Mouse (Mus musculus) embryonic facial prominence, embryonic 13.5 days (tissue): ENCODE data around the gene Man1a2. TPM values are rescaled to one million over a fixed set of nuclear protein-coding genes. Genes with fewer than 3 reads are reported as not detected.

Experiments used
- ATAC-seq: fragments of 200-750 bp; cut with Nextera tagmentation; 2 replicates; pipeline ENCODE4 v1.8.0; 2017; ENCODE audit warnings: low read depth; ENCODE audit not compliant: insufficient number of reproducible peaks, insufficient read depth, low FRiP score, low TSS enrichment
- H3K27ac ChIP-seq: fragments of 300-500 bp; sonication (generic); 2 replicates; pipeline ENCODE4 v1.5.1; 2015; ENCODE audit warnings: moderate library complexity, mild to moderate bottlenecking, inconsistent platforms
- H3K27me3 ChIP-seq: fragments of 300-500 bp; sonication (generic); 2 replicates; pipeline ENCODE4 v1.6.1; 2015; ENCODE audit warnings: mild to moderate bottlenecking, inconsistent platforms
- H3K36me3 ChIP-seq: fragments of 300-500 bp; sonication (generic); 2 replicates; pipeline ENCODE4 v1.6.1; 2015; ENCODE audit warnings: mild to moderate bottlenecking, inconsistent platforms
- H3K4me1 ChIP-seq: fragments of 300-500 bp; sonication (generic); 2 replicates; pipeline ENCODE4 v1.6.1; 2015; ENCODE audit warnings: inconsistent platforms
- H3K4me2 ChIP-seq: fragments of 300-500 bp; sonication (generic); 2 replicates; pipeline ENCODE4 v1.6.1; 2015; ENCODE audit warnings: moderate library complexity, mild to moderate bottlenecking, inconsistent platforms
- H3K4me3 ChIP-seq: fragments of 300-500 bp; sonication (generic); 2 replicates; pipeline ENCODE4 v1.5.1; 2015; ENCODE audit warnings: mild to moderate bottlenecking, inconsistent platforms
- H3K9ac ChIP-seq: fragments of 300-500 bp; sonication (generic); 2 replicates; pipeline ENCODE4 v1.6.1; 2015; ENCODE audit warnings: mild to moderate bottlenecking, inconsistent platforms
- H3K9me3 ChIP-seq: fragments of 300-500 bp; sonication (generic); 2 replicates; pipeline ENCODE4 v1.6.1; 2016; ENCODE audit warnings: inconsistent platforms
- WGBS: fragments of 180-500 bp; shearing (Covaris S2); methylation state at CpG from one replicate; pipeline ENCODE4 v1.1.7; 2015; ENCODE audit warnings: mixed read lengths; 5-methylcytosine and 5-hydroxymethylcytosine counted together
- polyA plus RNA-seq: library from polyadenylated mRNA; unstranded; fragments of >200 nt; fragmentation: Nextera tagmentation; extraction: Ambion mirVana; gene quantifications from 2 replicates; pipeline ENCODE4 v1.2.1, GENCODE M21; 2015

Gene Man1a2
- polyA plus RNA-seq, 1 experiment from 2014 or later, result 64.1 TPM

GRCm38 (mm10) chr3:100682281-100682680 is 3.0 kb downstream of the Man1a2 start:
- no peak for ATAC-seq
- Histone ChIP-seq H3K36me3 (no peaks in the 10 kb centered on the region), H3K4me3 (peak overlapping the region; percentile 84), H3K4me1 (peaks cover 32% of the 10 kb centered on the region), H3K9me3 (no peaks in the 10 kb centered on the region), H3K27me3 (no peaks in the 10 kb centered on the region), H3K4me2 (peak overlapping the region; percentile 92), H3K9ac (0 out of 2 replicates have a peak overlapping the region, but pooled peaks have one; percentile 71), H3K27ac (no peak overlapping the region)
- 60% methylated on average over 4 of the region's 4 CpGs for WGBS

GRCm38 (mm10) chr3:100681448-100682092 is 3.7 kb downstream of the Man1a2 start:
- Histone ChIP-seq H3K9me3 (0 out of 2 replicates have a peak, but pooled peaks cover 3% of the 10 kb centered on the region), H3K4me1 (peaks cover 32% of the 10 kb centered on the region), H3K4me2 (peak overlapping the region; percentile 92), H3K27me3 (no peaks in the 10 kb centered on the region), H3K9ac (peak overlapping the region; percentile 55; the same call in 1 of the 2 replicates), H3K36me3 (no peaks in the 10 kb centered on the region), H3K4me3 (peak overlapping the region; percentile 29), H3K27ac (no peak overlapping the region)
- no peak for ATAC-seq
- WGBS, result 13% methylated on average over 11 of the region's 11 CpGs

DNA sequence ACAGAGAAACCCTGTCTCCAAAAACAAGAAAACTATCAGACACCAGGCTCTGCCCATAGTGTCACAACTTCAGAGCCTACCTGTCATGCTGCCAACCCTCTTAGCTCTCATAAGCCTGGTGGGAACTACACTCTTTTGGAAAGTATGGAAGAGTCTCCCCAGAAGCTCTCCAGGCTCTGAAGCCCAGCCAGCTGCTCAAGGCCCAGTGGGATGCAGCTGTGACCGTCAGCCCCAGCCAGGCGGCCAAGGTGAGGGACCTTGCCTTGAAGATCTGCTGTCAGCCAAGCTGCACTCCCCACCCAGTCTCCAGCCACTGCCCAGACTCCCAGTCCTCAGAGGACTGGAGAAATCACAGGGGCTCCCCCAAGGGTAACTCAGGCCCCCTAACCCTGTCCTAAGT is 5.1 kb downstream of the Man1a2 start:
- Histone ChIP-seq H3K36me3 (no peaks in the 10 kb centered on the region), H3K9me3 (0 out of 2 replicates have a peak, but pooled peaks cover 3% of the 10 kb centered on the region), H3K27me3 (no peaks in the 10 kb centered on the region), H3K9ac (no peak overlapping the region), H3K4me3 (no peak overlapping the region), H3K27ac (no peak overlapping the region), H3K4me1 (peaks cover 29% of the 10 kb centered on the region), H3K4me2 (no peak overlapping the region)
- 82% methylated on average over 2 of the region's 2 CpGs for WGBS
- no peak for ATAC-seq

- Histone ChIP-seq H3K4me1 (peaks cover 29% of the 10 kb centered on the region), H3K4me3 (no peak overlapping the region), H3K9ac (no peak overlapping the region), H3K36me3 (no peaks in the 10 kb centered on the region), H3K9me3 (0 out of 2 replicates have a peak, but pooled peaks cover 3% of the 10 kb centered on the region), H3K27ac (no peak overlapping the region), H3K4me2 (no peak overlapping the region), H3K27me3 (no peaks in the 10 kb centered on the region)
- ATAC-seq, result no peak
- 81% methylated on average over 6 of the region's 6 CpGs for WGBS
These were observed 6.2 kb downstream of the Man1a2 start for GRCm38 (mm10) chr3:100678951-100679570.

GRCm38 (mm10) chr3:100675146-100675545 is 10.2 kb downstream of the Man1a2 start:
- 88% methylated on average over 4 of the region's 4 CpGs for WGBS

DNA sequence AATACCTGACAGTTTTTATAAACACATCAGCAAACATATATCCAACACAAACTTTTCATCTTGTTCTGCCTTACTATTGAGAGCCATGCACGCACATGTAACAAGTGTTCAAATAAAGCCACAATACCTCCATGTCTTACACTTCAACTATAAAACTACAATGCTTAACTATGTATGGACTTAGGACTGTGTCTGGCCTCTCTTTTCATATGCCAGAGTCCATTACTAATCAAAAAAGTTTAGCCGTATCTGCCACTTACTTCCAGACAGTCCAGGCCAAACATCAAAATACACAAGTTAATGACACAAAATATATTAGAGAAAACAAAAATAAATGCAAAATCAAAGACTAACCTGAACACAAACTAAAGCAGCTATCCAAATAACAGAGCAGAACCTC is 14.9 kb downstream of the Man1a2 start:
- H3K9me3 ChIP-seq, result no peaks in the 10 kb centered on the region
- H3K4me3 ChIP-seq, result no peak overlapping the region
- no peak overlapping the region for H3K4me2 ChIP-seq
- no peaks in the 10 kb centered on the region for H3K4me1 ChIP-seq
- H3K9ac ChIP-seq, result no peak overlapping the region
- no peak for ATAC-seq
- no peak overlapping the region for H3K27ac ChIP-seq
- H3K36me3 ChIP-seq, result no peaks in the 10 kb centered on the region
- H3K27me3 ChIP-seq, result no peaks in the 10 kb centered on the region
- 79% methylated on average over 2 of the region's 2 CpGs for WGBS

More at GRCm38 (mm10) chr3:100675146-100675545, 10.2 kb downstream of the Man1a2 start:
- Histone ChIP-seq H3K4me1 (peaks cover 4% of the 10 kb centered on the region), H3K27me3 (no peaks in the 10 kb centered on the region), H3K36me3 (no peaks in the 10 kb centered on the region), H3K9me3 (0 out of 2 replicates have a peak, but pooled peaks cover 3% of the 10 kb centered on the region), H3K27ac (no peak overlapping the region), H3K4me2 (no peak overlapping the region), H3K4me3 (no peak overlapping the region), H3K9ac (no peak overlapping the region)
- ATAC-seq, result no peak

- Histone ChIP-seq H3K4me1 (no peaks in the 10 kb centered on the region), H3K4me3 (no peak overlapping the region), H3K27me3 (no peaks in the 10 kb centered on the region), H3K4me2 (no peak overlapping the region), H3K9ac (no peak overlapping the region), H3K36me3 (peaks cover 28% of the 10 kb centered on the region), H3K27ac (no peak overlapping the region), H3K9me3 (no peaks in the 10 kb centered on the region)
- ATAC-seq, result no peak
- WGBS, result 78% methylated on average over 1 of the region's 1 CpGs
These were observed 32.0 kb downstream of the Man1a2 start for GRCm38 (mm10) chr3:100653291-100653690.

- no peak for ATAC-seq
- no peak overlapping the region for H3K4me3 ChIP-seq
- H3K9ac ChIP-seq, result no peak overlapping the region
- WGBS, result 88% methylated on average over 8 of the region's 8 CpGs
- H3K36me3 ChIP-seq, result peaks cover 27% of the 10 kb centered on the region
- H3K4me2 ChIP-seq, result no peak overlapping the region
- H3K9me3 ChIP-seq, result no peaks in the 10 kb centered on the region
- H3K27me3 ChIP-seq, result no peaks in the 10 kb centered on the region
- no peak overlapping the region for H3K27ac ChIP-seq
- no peaks in the 10 kb centered on the region for H3K4me1 ChIP-seq
These were observed 43.7 kb downstream of the Man1a2 start for GRCm38 (mm10) chr3:100641581-100641980.

DNA sequence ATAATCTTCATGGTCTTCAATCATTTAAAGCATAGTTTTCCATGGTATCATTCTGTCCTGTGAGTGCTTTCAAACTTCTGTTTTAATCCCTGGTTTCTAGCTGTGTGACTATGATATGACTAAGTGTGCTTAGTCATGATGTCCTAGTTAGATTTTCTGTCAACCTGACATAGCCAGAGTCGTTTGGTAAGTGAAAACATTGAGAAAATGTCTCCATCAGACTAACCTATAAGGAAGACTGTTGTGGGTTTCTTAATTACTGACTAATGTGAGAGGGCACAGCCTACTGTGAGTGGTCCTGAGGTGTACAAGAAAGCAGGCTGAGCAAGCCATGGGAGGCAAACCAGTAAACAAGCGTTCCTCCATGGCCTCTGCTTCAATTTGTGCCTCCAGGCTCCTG is 49.0 kb downstream of the Man1a2 start:
- 68% methylated on average over 2 of the region's 2 CpGs for WGBS
- Histone ChIP-seq H3K27ac (no peak overlapping the region), H3K9ac (no peak overlapping the region), H3K4me1 (no peaks in the 10 kb centered on the region), H3K4me2 (no peak overlapping the region), H3K27me3 (no peaks in the 10 kb centered on the region), H3K4me3 (no peak overlapping the region), H3K36me3 (peaks cover 16% of the 10 kb centered on the region), H3K9me3 (no peaks in the 10 kb centered on the region)
- ATAC-seq, result no peak

GRCm38 (mm10) chr3:100634821-100635220 is 50.5 kb downstream of the Man1a2 start:
- WGBS, result 91% methylated on average over 4 of the region's 4 CpGs

DNA sequence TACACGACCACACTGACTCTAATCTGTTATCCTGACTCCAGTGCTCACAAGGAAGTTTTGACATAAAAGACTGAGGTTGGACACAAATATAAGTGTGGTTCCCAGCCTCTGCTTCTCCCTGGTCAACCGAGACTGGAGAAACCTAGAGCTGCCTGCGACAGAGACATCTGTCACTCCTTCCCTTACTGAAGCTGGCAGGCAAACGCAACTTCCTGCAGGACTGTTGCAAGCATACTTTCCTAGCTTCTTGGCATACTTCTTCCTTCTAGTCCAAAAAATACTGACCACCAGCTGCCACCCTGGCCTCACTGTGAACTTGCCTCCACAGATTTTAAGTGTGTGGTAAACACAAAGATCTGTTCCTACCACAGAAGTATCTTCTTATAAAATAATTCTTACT is 66.8 kb downstream of the Man1a2 start:
- no peak overlapping the region for H3K4me2 ChIP-seq
- 80% methylated on average over 4 of the region's 4 CpGs for WGBS
- H3K9ac ChIP-seq, result no peak overlapping the region
- H3K4me3 ChIP-seq, result no peak overlapping the region
- H3K36me3 ChIP-seq, result no peaks in the 10 kb centered on the region
- no peak overlapping the region for H3K27ac ChIP-seq
- H3K9me3 ChIP-seq, result no peaks in the 10 kb centered on the region
- no peaks in the 10 kb centered on the region for H3K4me1 ChIP-seq
- H3K27me3 ChIP-seq, result no peaks in the 10 kb centered on the region
- ATAC-seq, result no peak

More at GRCm38 (mm10) chr3:100634821-100635220, 50.5 kb downstream of the Man1a2 start:
- no peak for ATAC-seq
- peaks cover 14% of the 10 kb centered on the region; the same call in 1 of the 2 replicates for H3K36me3 ChIP-seq
- no peaks in the 10 kb centered on the region for H3K4me1 ChIP-seq
- no peak overlapping the region for H3K4me2 ChIP-seq
- no peak overlapping the region for H3K4me3 ChIP-seq
- no peaks in the 10 kb centered on the region for H3K27me3 ChIP-seq
- H3K27ac ChIP-seq, result no peak overlapping the region
- H3K9me3 ChIP-seq, result no peaks in the 10 kb centered on the region
- no peak overlapping the region for H3K9ac ChIP-seq

DNA sequence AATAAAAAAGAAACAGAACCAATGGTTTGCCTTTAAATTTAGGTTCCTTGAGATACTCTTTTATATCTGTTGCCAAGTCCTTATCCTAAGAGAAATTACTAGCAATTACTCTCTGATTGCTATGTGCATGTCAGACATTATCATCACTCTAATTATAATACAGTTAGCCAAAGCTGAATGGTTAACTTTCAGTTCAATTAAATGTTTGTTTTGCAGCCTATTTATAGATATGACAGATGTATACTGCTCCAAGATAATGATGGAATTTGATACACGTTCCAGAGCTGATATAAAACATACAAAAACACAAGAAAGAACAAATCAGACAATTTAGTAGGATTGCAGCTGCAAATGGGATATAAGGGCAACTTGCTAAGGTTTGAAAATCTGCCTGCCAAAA is 74.4 kb downstream of the Man1a2 start:
- 69% methylated on average over 1 of the region's 1 CpGs for WGBS
- H3K36me3 ChIP-seq, result peaks cover 3% of the 10 kb centered on the region; the same call in 1 of the 2 replicates
- H3K4me3 ChIP-seq, result no peak overlapping the region
- no peaks in the 10 kb centered on the region for H3K4me1 ChIP-seq
- ATAC-seq, result no peak
- no peak overlapping the region for H3K4me2 ChIP-seq
- H3K27me3 ChIP-seq, result no peaks in the 10 kb centered on the region
- no peak overlapping the region for H3K9ac ChIP-seq
- no peak overlapping the region for H3K27ac ChIP-seq
- no peaks in the 10 kb centered on the region for H3K9me3 ChIP-seq
